Mouse (Mus musculus) bone marrow macrophage, adult 2 months (primary cell): ENCODE measurements around the gene Mical3. TPM values are rescaled to one million over a fixed set of nuclear protein-coding genes. Genes with fewer than 3 reads are reported as not detected.

Source experiments
- H3K27ac ChIP-seq: 2 replicates; pipeline ENCODE4 v1.5.1; 2012; ENCODE audit warnings: low read depth, low read length; ENCODE audit not compliant: insufficient read depth
- H3K4me1 ChIP-seq: 2 replicates; pipeline ENCODE4 v1.6.1; 2012; ENCODE audit warnings: low read length; ENCODE audit not compliant: control insufficient read depth, insufficient read depth
- H3K4me3 ChIP-seq: 2 replicates; pipeline ENCODE4 v1.5.1; 2012; ENCODE audit warnings: mild to moderate bottlenecking, low read length, moderate library complexity; ENCODE audit not compliant: insufficient read depth
- CTCF ChIP-seq: IDR thresholded peaks from 2 replicates; pipeline ENCODE4 v1.5.1; 2012; ENCODE audit warnings: low read depth, mild to moderate bottlenecking, low read length, moderate library complexity
- POLR2A ChIP-seq: IDR thresholded peaks from 2 replicates; pipeline ENCODE4 v1.6.1; 2012; ENCODE audit warnings: mild to moderate bottlenecking, low read depth, low read length, borderline replicate concordance
- polyA plus RNA-seq: library from polyadenylated mRNA; stranded (reverse); fragments of >200 nt; gene quantifications from 2 replicates; pipeline ENCODE4 v1.2.4, GENCODE M21; 2012; ENCODE audit not compliant: missing spikeins, insufficient read depth, insufficient read length

The Mical3 gene
- polyA plus RNA-seq, 1 experiment: 4.1 TPM

DNA sequence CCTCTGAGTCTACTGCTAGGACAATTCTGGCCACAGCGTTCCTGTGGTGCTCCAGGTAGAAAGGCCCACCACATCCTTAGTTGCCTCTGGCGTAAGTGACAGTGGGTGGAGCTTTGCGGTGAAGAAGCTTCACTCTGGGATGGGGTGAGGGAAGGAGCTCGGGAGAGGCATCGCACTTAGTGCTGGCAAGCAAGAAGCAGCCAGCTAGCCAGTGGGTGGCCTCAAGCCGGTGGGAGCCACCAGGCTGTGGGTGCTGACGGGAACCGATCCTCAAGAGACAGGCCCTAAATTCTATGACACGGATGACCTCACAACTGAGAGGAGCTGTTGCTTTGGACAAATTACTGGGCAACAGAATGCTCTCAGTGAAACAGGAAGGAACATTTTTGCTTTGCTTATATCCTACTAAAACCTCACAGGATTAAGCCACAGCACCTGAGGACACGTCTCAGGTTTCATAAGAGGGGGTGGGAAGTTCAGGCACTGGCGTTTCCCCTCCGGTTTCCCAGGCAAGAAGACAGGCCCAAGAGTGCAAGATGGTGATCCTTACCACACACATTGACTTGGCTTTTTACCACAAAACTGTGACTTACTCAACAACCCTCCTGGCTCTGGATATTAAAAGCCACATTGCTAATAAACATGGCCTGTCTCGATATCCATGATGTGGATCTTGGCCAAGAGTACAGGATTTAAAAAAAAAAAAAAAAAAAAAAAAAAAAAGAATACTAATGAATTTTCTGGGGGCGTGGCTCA is 87.2 kb downstream of the Mical3 start:
- Histone ChIP-seq H3K4me1 (no peaks in the 10 kb centered on the region), H3K4me3 (no peak overlapping the region), H3K27ac (no peak overlapping the region)
- TF ChIP-seq CTCF (no peak), POLR2A (no peak)

DNA sequence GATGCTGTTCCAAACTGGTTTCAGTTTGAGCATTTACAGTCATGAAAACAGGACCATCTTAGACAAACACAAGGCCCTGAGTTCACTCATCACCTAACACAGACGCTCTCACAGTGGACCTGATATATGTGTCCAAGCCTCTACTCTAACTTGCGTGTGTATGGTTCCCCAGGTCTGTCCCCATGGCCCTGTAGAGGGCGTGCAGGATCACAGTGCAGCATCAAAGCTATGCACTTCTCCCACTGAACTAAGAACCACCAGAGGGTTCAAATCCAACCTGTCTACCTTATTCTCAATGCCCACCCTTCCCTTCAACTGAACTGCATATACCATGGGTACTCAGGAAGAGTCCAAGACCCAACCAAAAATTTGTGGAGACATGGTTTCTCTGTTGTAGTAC is 91.1 kb downstream of the Mical3 start:
- no peak for TF ChIP-seq POLR2A
- no peak for TF ChIP-seq CTCF
- no peak overlapping the region for H3K27ac ChIP-seq
- no peaks in the 10 kb centered on the region for H3K4me1 ChIP-seq
- H3K4me3 ChIP-seq: no peak overlapping the region

DNA sequence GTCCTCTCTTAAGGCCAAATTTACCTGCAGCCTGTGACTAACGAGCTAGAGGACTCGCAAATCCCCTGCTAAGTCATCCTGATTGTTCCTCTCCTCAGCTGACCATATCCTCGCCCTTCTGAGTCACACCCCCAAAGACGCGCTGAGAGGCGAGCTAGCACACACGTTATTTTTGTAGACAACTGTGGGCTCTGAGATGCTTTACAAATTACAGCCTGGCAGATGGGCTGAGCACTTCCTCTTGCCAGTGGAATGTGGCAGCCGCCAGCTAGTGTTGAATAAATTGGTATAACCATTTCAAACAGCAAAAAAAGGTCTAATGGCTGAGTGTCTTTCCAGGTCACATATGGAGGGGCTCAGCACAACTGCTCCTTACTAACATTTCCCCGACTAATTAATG is 91.5 kb downstream of the Mical3 start:
- H3K4me3 ChIP-seq: no peak overlapping the region
- TF ChIP-seq CTCF: no peak
- TF ChIP-seq POLR2A: no peak
- no peak overlapping the region for H3K27ac ChIP-seq
- H3K4me1 ChIP-seq: no peaks in the 10 kb centered on the region

DNA sequence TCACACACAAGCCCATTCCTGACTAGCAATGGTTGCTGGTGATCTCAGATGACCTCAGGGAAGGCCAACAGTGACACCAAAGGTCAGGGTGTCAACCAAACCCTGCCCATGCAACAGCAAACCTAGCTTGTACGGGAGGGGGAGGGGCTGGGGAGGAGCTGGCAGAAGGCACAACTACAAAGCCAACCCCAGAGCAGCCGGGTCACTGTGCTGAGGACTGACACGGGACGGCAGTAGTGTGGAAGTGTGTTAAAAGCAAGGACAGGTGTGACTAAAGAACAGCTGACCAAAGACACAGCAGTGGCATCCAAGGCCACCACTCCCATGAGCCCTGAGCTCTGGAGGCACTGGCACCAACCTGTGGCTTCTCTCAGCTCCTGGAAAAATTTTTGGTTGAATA is 93.7 kb downstream of the Mical3 start:
- TF ChIP-seq POLR2A: no peak
- TF ChIP-seq CTCF: no peak
- Histone ChIP-seq H3K4me1 (no peaks in the 10 kb centered on the region), H3K4me3 (no peak overlapping the region), H3K27ac (no peak overlapping the region)

- H3K4me1 ChIP-seq: no peaks in the 10 kb centered on the region
- H3K4me3 ChIP-seq: no peak overlapping the region
- TF ChIP-seq POLR2A: no peak
- no peak for TF ChIP-seq CTCF
- H3K27ac ChIP-seq: no peak overlapping the region
Observed at GRCm38 (mm10) chr6:121035929-121036328, 94.9 kb downstream of the Mical3 start.

- no peak overlapping the region for H3K4me3 ChIP-seq
- H3K4me1 ChIP-seq: no peaks in the 10 kb centered on the region
- no peak overlapping the region for H3K27ac ChIP-seq
- TF ChIP-seq CTCF: no peak
- no peak for TF ChIP-seq POLR2A
Observed at GRCm38 (mm10) chr6:121035268-121035667, 95.5 kb downstream of the Mical3 start.

GRCm38 (mm10) chr6:121033250-121033649 is 97.5 kb downstream of the Mical3 start:
- no peak overlapping the region for H3K4me3 ChIP-seq
- TF ChIP-seq POLR2A: no peak
- TF ChIP-seq CTCF: no peak

DNA sequence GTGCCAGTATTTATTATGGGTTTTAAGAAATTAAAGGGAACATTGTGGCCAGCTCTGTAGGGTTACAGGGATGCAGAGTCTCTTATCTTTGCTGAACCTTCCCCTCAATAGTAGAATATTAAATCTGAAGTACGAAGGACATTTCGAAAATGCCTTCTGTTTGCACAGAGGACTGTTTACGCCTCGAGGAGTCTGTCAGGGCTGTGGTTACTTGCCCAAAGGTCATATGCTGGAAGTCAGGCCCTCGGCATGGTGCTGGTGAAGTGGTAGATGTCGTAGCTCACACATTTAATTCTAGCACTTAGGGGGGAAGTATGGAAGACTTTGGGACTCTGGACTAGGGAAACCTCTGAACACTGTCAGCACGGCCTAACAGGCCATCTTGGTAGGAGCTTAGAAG is 99.4 kb downstream of the Mical3 start:
- TF ChIP-seq CTCF: no peak
- no peak for TF ChIP-seq POLR2A
- Histone ChIP-seq H3K4me3 (no peak overlapping the region), H3K4me1 (no peaks in the 10 kb centered on the region), H3K27ac (no peak overlapping the region)

More at GRCm38 (mm10) chr6:121033250-121033649, 97.5 kb downstream of the Mical3 start:
- Histone ChIP-seq H3K4me1 (no peaks in the 10 kb centered on the region), H3K27ac (no peak overlapping the region)

GRCm38 (mm10) chr6:121029897-121030589 is 100.8 kb downstream of the Mical3 start:
- no peaks in the 10 kb centered on the region for H3K4me1 ChIP-seq
- H3K27ac ChIP-seq: no peak overlapping the region
- no peak for TF ChIP-seq CTCF
- no peak for TF ChIP-seq POLR2A
- no peak overlapping the region for H3K4me3 ChIP-seq

DNA sequence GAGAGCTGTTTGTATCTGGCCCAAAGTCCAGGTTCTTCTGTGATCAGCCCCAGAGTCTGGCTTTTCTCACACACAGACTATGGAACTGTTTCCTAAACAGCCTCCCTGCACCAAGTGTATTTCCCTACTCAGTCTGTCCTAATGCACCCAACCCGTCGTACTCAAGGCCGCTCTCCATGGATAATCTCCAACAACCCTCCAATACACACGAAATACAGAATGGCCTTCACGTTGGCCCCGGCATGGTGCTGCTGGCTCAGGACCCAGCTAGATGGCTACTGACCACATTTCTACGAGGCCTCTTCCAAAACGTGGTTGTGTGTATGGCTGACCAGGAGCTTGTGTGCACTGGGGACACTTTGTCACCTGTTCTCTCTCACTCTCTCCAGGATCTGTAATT is 102.3 kb downstream of the Mical3 start:
- TF ChIP-seq POLR2A (no peak), CTCF (no peak)
- Histone ChIP-seq H3K27ac (no peak overlapping the region), H3K4me1 (no peaks in the 10 kb centered on the region), H3K4me3 (no peak overlapping the region)

GRCm38 (mm10) chr6:121027314-121027713 is 103.5 kb downstream of the Mical3 start:
- H3K4me1 ChIP-seq: no peaks in the 10 kb centered on the region
- TF ChIP-seq POLR2A (no peak), CTCF (no peak)
- no peak overlapping the region for H3K4me3 ChIP-seq
- H3K27ac ChIP-seq: no peak overlapping the region
